Mouse (Mus musculus) thymus, adult 2 months (tissue): ENCODE results near the gene Vstm4.

ENCODE experiments used
- CTCF ChIP-seq: fragments of 200-500 bp; IDR thresholded peaks from 2 replicates; pipeline ENCODE4 v1.5.1; 2012; ENCODE audit warnings: mild to moderate bottlenecking, control low read depth, low read length, moderate library complexity, borderline replicate concordance; ENCODE audit not compliant: control insufficient read depth, poor library complexity, insufficient read depth; ENCODE audit errors: extremely low read depth
- POLR2A ChIP-seq: fragments of 200-500 bp; IDR thresholded peaks from 2 replicates; pipeline ENCODE4 v1.6.1; 2012; ENCODE audit warnings: mild to moderate bottlenecking, low read length, control low read depth, moderate library complexity; ENCODE audit not compliant: control insufficient read depth, poor library complexity, insufficient read depth; ENCODE audit errors: extremely low read depth

DNA sequence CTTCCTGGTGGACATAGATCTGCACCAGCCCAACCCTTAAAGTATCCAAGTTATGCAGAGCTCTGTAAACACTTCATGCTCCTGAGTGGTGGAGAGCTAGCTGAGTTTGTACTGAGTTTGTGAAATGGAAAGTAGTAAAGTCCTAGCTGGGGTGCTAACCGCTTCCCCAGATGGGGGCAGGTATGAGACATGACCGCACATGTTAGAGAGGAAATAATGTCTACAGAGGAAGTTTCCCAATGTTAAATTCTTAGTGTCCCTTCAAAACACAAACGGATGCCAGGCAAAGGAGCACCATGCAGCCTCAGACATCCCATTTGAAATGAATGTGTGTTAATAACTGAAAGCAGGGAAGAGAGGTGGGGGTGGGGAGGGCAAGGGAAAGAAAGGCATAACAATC lies 32.7 kb upstream of the Vstm4 start:
- TF ChIP-seq CTCF: no peak
- TF ChIP-seq POLR2A: no peak
